Mouse (Mus musculus): ENCODE data around the gene Spty2d1.
A peak's percentile ranks its signal among the peaks of the same experiment; 100 is the strongest.
"Not testable (repeated sequence)": the region's sequence is repeated elsewhere in the genome, so short reads cannot be mapped to it uniquely, and the experiment has no call there.

The Spty2d1 gene

GRCm38 (mm10) chr7:46989387-46989786, 18.8 kb downstream of the Spty2d1 start:
- not testable (repeated sequence) for DNase-seq (ENCODE audit: low spot score in 2 of 2)

GRCm38 (mm10) chr7:46987073-46987472, 21.1 kb downstream of the Spty2d1 start:
- no peak for DNase-seq (ENCODE audit: low spot score in 2 of 2)

DNA sequence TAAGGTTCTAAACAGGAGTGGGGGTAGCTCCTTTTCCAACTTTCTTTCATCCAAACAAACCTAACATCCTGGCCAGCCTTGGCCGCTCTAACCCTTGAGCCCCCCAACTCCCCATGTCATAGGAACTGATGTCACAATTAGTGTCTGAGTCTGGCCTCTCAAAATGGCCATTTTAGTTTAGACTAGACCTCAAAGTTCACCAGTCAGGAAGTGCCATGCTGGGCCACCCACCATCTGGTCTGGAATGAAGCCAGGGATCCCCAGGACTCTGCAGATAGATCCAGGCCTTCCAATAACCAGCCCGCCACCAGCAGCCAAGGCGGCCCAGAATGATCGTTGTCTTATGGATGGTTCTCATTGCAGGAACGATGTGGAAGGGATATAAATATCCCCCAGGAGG, 21.6 kb downstream of the Spty2d1 start:
- DNase-seq (ENCODE audit: low spot score in 2 of 2): peak; percentile 43 to 51

DNA sequence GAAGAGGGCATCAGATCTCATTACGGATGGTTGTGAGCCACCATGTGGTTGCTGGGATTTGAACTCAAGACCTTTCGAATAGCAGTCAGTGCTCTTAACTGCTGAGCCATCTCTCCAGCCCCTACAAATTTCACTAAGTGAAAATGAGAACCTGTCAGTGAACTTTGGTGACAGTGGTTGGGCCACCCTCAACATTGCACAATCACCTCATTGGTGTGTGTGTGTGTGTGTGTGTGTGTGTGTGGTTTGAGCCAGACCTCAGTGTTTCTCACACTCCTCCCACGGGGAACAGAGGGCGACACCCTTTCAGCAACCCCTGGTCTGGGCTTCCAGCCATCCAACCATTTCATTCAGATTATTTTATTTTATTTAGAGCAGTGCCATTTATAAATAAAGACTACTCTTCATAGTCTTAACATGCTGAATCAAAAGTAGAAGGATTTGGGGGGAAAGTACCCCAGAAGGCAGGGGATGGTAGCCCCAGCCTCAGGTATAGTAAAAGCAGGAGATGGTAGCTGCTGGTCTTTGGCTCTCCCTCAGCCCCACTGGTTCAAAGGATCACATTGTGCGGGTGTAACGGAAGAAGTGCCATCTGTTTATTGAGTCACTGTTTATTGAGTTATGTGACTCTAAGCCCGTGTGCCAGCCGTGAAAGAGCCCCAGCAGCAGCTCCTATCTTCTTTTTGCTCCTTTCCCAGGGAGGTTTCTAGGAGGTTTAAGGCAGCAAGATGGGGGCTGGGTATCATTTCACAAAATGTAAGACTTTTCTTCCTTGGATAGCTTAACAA, 22.3 kb downstream of the Spty2d1 start:
- no peak for DNase-seq (ENCODE audit: low spot score in 2 of 2)

GRCm38 (mm10) chr7:46983280-46983679, 24.9 kb downstream of the Spty2d1 start, which contains the start of gene Gm9999:
Gene Gm9999, plus strand, starts transcription at chr7:46983580.
- DNase-seq (ENCODE audit: low spot score in 2 of 2): no peak

GRCm38 (mm10) chr7:46975456-46975855, 32.8 kb downstream of the Spty2d1 start:
- no peak for DNase-seq (ENCODE audit: low spot score in 2 of 2)

DNA sequence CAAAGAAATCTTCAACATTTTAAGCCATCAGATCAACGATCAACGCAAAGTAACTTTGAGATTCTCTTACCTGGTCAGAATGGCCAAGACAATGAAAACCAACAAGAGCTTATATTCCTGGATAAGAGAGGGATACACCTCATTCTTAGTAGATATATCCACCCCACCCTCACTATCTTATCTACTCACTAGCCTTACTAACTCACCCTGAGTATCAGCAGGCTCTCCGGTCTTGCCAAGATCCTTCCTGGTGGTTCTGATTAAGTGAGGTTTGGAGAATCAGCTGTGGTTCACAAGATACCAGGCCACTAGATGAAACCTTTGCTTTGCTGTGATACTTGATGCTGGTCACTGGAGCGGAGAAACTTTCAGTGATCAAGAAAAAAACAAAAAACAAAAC, 33.6 kb downstream of the Spty2d1 start:
- no peak for DNase-seq (ENCODE audit: low spot score in 2 of 2)

DNA sequence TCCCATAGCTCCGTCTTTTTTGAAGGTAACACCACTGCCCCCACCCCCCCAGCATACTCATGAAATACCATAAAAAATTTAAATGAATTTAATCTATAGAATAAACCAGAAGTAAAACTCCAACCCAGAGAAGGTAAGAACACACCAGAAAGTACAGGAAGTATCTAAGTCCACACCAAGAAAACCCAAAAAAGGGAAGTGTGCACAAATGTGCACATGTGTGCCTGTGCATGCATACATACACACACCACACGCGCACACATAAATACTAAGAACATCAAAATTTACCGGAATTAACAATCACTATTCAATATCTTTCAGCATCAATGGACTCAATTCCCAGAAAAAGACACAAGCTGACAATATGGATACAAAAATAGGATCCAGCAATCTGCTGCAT, 38.3 kb downstream of the Spty2d1 start:
- DNase-seq (ENCODE audit: low spot score in 2 of 2): no peak

GRCm38 (mm10) chr7:46964070-46964469, 44.1 kb downstream of the Spty2d1 start:
- no peak for DNase-seq (ENCODE audit: low spot score in 2 of 2)

- DNase-seq (ENCODE audit: low spot score in 2 of 2): peak; percentile 82 to 83
Observed at GRCm38 (mm10) chr7:46962806-46963618, 45.2 kb downstream of the Spty2d1 start.

GRCm38 (mm10) chr7:46962132-46962531, 46.1 kb downstream of the Spty2d1 start:
- DNase-seq (ENCODE audit: low spot score in 2 of 2): no peak

GRCm38 (mm10) chr7:46960991-46961390, 47.2 kb downstream of the Spty2d1 start:
- DNase-seq (ENCODE audit: low spot score in 2 of 2): no peak

DNA sequence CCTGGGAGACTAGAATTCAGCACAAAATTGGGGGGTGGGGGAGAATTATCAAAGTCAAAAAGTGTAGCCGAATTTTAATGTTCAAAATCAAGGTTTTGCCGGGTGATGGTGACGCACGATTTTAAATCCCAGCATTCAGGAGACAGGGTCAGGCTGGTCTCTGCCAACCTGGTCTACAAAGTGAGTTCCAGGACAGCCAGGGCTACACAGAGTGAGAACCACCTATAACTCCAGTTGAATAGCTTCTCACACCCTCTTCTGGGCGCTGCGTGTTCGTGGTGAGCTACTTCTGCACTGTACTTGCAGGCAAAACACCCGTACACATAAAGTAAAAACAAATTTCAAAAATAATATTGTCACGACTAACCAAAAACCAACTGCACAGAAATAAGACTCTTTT, 49.4 kb downstream of the Spty2d1 start:
- DNase-seq (ENCODE audit: low spot score in 2 of 2): no peak

DNA sequence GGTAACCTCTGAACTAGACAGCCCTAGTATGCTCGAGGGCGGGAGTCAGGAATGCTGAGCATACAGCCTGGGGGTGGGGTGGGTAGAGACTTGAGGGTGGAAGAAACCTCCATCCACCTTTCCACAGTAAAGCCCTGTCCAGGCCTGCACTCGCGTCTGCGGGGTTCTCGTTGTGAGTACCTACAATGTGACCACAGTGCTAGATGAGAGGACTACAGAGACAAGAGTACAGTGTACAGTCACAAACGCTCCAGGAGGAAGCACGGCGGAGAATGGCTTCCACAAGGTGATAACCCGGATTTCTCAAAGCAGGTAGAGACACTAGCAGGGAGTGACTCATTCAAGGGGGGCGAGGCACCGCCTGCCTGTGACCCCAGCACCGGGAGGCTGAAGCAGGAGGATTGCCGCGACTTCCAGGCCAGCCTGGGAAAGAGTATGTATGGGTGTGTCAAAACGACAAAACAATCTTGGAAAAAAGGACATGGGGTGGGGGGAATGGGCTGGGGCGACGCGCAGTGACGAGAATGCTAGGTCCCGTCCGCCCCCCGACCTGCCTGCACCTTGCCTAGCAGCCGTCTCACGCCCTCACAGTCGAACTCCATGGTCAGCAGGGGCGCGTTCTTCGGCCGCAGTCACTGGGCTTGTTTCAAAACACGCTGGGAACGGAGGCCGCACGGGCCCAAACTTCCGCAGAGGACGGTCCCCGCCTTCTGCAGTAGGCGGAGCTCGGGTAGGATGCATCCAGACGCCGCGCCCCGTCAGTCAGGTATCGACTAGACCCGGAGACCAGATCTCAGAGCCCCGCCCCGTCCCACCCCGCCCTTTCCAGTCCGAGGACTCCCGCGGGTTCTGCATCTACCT, 50.1 kb downstream of the Spty2d1 start, which contains the start of gene Uevld:
Uevld (minus strand) TSS at position 697 of the 861 bp plus-strand sequence.
- peak; percentile 94 to 96 for DNase-seq (ENCODE audit: low spot score in 2 of 2)

Data from right cerebral cortex, postnatal 10 days (tissue).